Mouse (Mus musculus) stomach, postnatal 0 days (tissue): Measurements from ENCODE around the gene Cux1. TPM values are rescaled to one million over a fixed set of nuclear protein-coding genes. Genes with fewer than 3 reads are reported as not detected.

Experiments used
- ATAC-seq: fragments of 200-750 bp; cut with Nextera tagmentation; 2 replicates; pipeline ENCODE4 v1.8.0; 2017; ENCODE audit not compliant: low FRiP score, low TSS enrichment
- DNase-seq: peaks from one replicate; pipeline ENCODE4 v3.0.0-alpha.2; 2016; ENCODE audit warnings: low spot score
- H3K27ac ChIP-seq: fragments of 300-500 bp; sonication (generic); replicated peaks from 2 replicates; pipeline ENCODE4 v1.5.1; 2014; ENCODE audit warnings: mild to moderate bottlenecking, control low read depth
- H3K27me3 ChIP-seq: fragments of 300-500 bp; sonication (generic); 2 replicates; pipeline ENCODE4 v1.6.1; 2014; ENCODE audit warnings: low read length; ENCODE audit not compliant: control insufficient read depth, insufficient read depth
- H3K36me3 ChIP-seq: fragments of 300-500 bp; sonication (generic); 2 replicates; pipeline ENCODE4 v1.6.1; 2014; ENCODE audit warnings: low read length, mixed read lengths; ENCODE audit not compliant: control insufficient read depth, insufficient read depth
- H3K4me1 ChIP-seq: fragments of 300-500 bp; sonication (generic); replicated peaks from 2 replicates; pipeline ENCODE4 v1.6.1; 2014; ENCODE audit warnings: antibody characterized with exemption; ENCODE audit not compliant: control insufficient read depth, insufficient read depth
- H3K4me2 ChIP-seq: fragments of 300-500 bp; sonication (generic); replicated peaks from 2 replicates; pipeline ENCODE4 v1.6.1; 2014; ENCODE audit warnings: low read depth, mild to moderate bottlenecking, control low read depth, moderate library complexity
- H3K4me3 ChIP-seq: fragments of 300-500 bp; sonication (generic); 2 replicates; pipeline ENCODE4 v1.5.1; 2014; ENCODE audit warnings: low read depth, low read length, control low read depth
- H3K9ac ChIP-seq: fragments of 300-500 bp; sonication (generic); 2 replicates; pipeline ENCODE4 v1.6.1; 2014; ENCODE audit warnings: mild to moderate bottlenecking, low read length, control low read depth, mixed read lengths
- H3K9me3 ChIP-seq: fragments of 300-500 bp; sonication (generic); 2 replicates; pipeline ENCODE4 v1.6.1; 2016; ENCODE audit warnings: low read length; ENCODE audit not compliant: control insufficient read depth
- CTCF ChIP-seq: IDR thresholded peaks from 2 replicates; pipeline ENCODE4 v1.5.1; 2016; ENCODE audit warnings: antibody characterized with exemption, low read depth, mild to moderate bottlenecking, moderate library complexity
- EP300 ChIP-seq: optimal IDR thresholded peaks from 2 replicates; pipeline ENCODE3; 2016; ENCODE audit warnings: antibody characterized with exemption
- WGBS: fragments of 180-500 bp; shearing (Covaris S2); extraction: QIAGEN DNeasy Blood & Tissue Kit; methylation state at CpG from one replicate; pipeline ENCODE4 v1.1.7; 2014; 5-methylcytosine and 5-hydroxymethylcytosine counted together
- polyA plus RNA-seq: library from polyadenylated mRNA; unstranded; fragments of >200 nt; fragmentation: Nextera tagmentation; extraction: Ambion mirVana; gene quantifications from 2 replicates; pipeline ENCODE4 v1.2.1, GENCODE M21; 2015

Cux1 gene
- polyA plus RNA-seq, 1 experiment from 2014 or later, result 33.7 TPM

- no peak overlapping the region for H3K4me2 ChIP-seq
- DNase-seq (no peak), ATAC-seq (no peak)
- no peak overlapping the region for H3K4me3 ChIP-seq
- no peak for TF ChIP-seq EP300
- TF ChIP-seq CTCF, result no peak
- H3K27ac ChIP-seq, result no peak overlapping the region
- no peaks in the 10 kb centered on the region for H3K27me3 ChIP-seq
- no peaks in the 10 kb centered on the region for H3K36me3 ChIP-seq
- no peaks in the 10 kb centered on the region for H3K9me3 ChIP-seq
- 0 out of 2 replicates have a peak, but pooled peaks cover 5% of the 10 kb centered on the region for H3K4me1 ChIP-seq
- 65% methylated on average over 6 of the region's 6 CpGs for WGBS
- no peak overlapping the region for H3K9ac ChIP-seq
Measured at GRCm38 (mm10) chr5:136551571-136551970, 15.7 kb downstream of the Cux1 start.

GRCm38 (mm10) chr5:136550726-136551125, 16.6 kb downstream of the Cux1 start:
- WGBS, result 41% methylated on average over 2 of the region's 2 CpGs
- Histone ChIP-seq H3K9ac (no peak overlapping the region), H3K36me3 (no peaks in the 10 kb centered on the region), H3K4me3 (no peak overlapping the region), H3K4me1 (0 out of 2 replicates have a peak, but pooled peaks cover 2% of the 10 kb centered on the region), H3K4me2 (no peak overlapping the region), H3K27ac (no peak overlapping the region), H3K27me3 (no peaks in the 10 kb centered on the region), H3K9me3 (no peaks in the 10 kb centered on the region)
- TF ChIP-seq EP300 (no peak), CTCF (no peak)
- ATAC-seq (no peak), DNase-seq (no peak)

- no peak overlapping the region for H3K9ac ChIP-seq
- H3K27me3 ChIP-seq, result no peaks in the 10 kb centered on the region
- 88% methylated on average over 2 of the region's 2 CpGs for WGBS
- H3K4me2 ChIP-seq, result no peak overlapping the region
- no peaks in the 10 kb centered on the region for H3K4me1 ChIP-seq
- DNase-seq (no peak), ATAC-seq (no peak)
- no peak for TF ChIP-seq CTCF
- TF ChIP-seq EP300, result no peak
- H3K4me3 ChIP-seq, result no peak overlapping the region
- H3K27ac ChIP-seq, result no peak overlapping the region
- no peaks in the 10 kb centered on the region for H3K36me3 ChIP-seq
- H3K9me3 ChIP-seq, result no peaks in the 10 kb centered on the region
Measured at GRCm38 (mm10) chr5:136548776-136549175, 18.5 kb downstream of the Cux1 start.

- WGBS, result 91% methylated on average over 4 of the region's 4 CpGs
- Histone ChIP-seq H3K4me2 (no peak overlapping the region), H3K4me1 (no peaks in the 10 kb centered on the region; the same call in 1 of the 2 replicates), H3K9me3 (no peaks in the 10 kb centered on the region), H3K36me3 (no peaks in the 10 kb centered on the region), H3K4me3 (no peak overlapping the region), H3K27ac (no peak overlapping the region), H3K9ac (no peak overlapping the region), H3K27me3 (no peaks in the 10 kb centered on the region)
- DNase-seq (no peak), ATAC-seq (no peak)
- TF ChIP-seq EP300, result no peak
- no peak for TF ChIP-seq CTCF
Measured at GRCm38 (mm10) chr5:136545061-136545460, 22.2 kb downstream of the Cux1 start.

GRCm38 (mm10) chr5:136543171-136543570, 24.1 kb downstream of the Cux1 start:
- no peak for TF ChIP-seq CTCF
- no peak for TF ChIP-seq EP300
- no peak overlapping the region for H3K4me2 ChIP-seq
- no peaks in the 10 kb centered on the region for H3K36me3 ChIP-seq
- no peaks in the 10 kb centered on the region for H3K27me3 ChIP-seq
- no peak overlapping the region for H3K9ac ChIP-seq
- no peak for DNase-seq
- H3K4me3 ChIP-seq, result no peak overlapping the region
- H3K27ac ChIP-seq, result no peak overlapping the region
- no peaks in the 10 kb centered on the region for H3K9me3 ChIP-seq
- no peaks in the 10 kb centered on the region; the same call in 1 of the 2 replicates for H3K4me1 ChIP-seq
- no peak for ATAC-seq

GRCm38 (mm10) chr5:136540952-136541351, 26.3 kb downstream of the Cux1 start:
- Histone ChIP-seq H3K27me3 (no peaks in the 10 kb centered on the region), H3K9ac (no peak overlapping the region), H3K9me3 (no peaks in the 10 kb centered on the region)

More at GRCm38 (mm10) chr5:136540952-136541351, 26.3 kb downstream of the Cux1 start:
- no peak for DNase-seq
- Histone ChIP-seq H3K36me3 (no peaks in the 10 kb centered on the region), H3K27ac (no peak overlapping the region), H3K4me3 (no peak overlapping the region), H3K4me2 (no peak overlapping the region), H3K4me1 (no peaks in the 10 kb centered on the region; the same call in 1 of the 2 replicates)
- no peak for ATAC-seq
- TF ChIP-seq EP300 (no peak), CTCF (no peak)
